Mouse (Mus musculus) heart, postnatal 0 days (tissue): ENCODE measurements around the gene Orc6.

ENCODE experiments used
- CTCF ChIP-seq: IDR thresholded peaks from 2 replicates; pipeline ENCODE4 v1.5.1; 2016; ENCODE audit warnings: antibody characterized with exemption, control low read depth, low read depth
- EP300 ChIP-seq: IDR thresholded peaks from 2 replicates; pipeline ENCODE4 v1.6.1; 2016; ENCODE audit warnings: antibody characterized with exemption, low read depth

DNA sequence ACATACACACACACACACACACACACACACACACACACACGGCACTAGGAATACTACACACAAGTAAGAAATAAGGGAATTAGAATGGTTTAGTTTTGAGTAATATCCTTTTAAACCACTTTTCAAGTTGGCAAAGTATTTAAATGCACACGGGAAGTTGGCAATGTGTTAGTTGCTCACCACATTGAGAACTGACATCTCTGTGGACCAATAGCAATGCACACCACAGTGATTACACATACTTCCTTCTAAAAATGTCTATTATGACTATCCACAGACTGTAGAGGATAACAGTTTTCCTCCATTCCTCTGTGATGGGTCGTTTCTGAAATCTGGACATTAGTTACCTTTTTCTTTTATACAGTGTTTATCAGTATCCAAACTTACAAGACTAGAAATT, 23.7 kb downstream of the Orc6 start:
- TF ChIP-seq CTCF (no peak), EP300 (no peak)
